Mouse (Mus musculus) gastrocnemius, postnatal 4 days (tissue): Measurements from ENCODE around the gene Cyp26c1. TPM values are rescaled to one million over a fixed set of nuclear protein-coding genes. Genes with fewer than 3 reads are reported as not detected.

Source experiments
- DNase-seq, 2 experiments: peaks; one replicate each; pipeline ENCODE4 v3.0.0; 2021 to 2022; ENCODE audit warnings: low spot score in 2 of 2, mixed read lengths in 2 of 2
- long read RNA-seq, 2 experiments: library from polyadenylated mRNA; stranded (forward); transcript quantifications; one replicate each; pipeline ENCODE4 v2.0.0; 2021
- total RNA-seq, 2 experiments: library from RNA; stranded (reverse); gene quantifications; 2 replicates each; pipeline ENCODE4 v1.2.3; 2021

Cyp26c1 gene
- total RNA-seq: under 1 TPM; 0.25 to 0.26 TPM
- long read RNA-seq, experiment 1: 0 reads
- long read RNA-seq, experiment 2: 0 reads

DNA sequence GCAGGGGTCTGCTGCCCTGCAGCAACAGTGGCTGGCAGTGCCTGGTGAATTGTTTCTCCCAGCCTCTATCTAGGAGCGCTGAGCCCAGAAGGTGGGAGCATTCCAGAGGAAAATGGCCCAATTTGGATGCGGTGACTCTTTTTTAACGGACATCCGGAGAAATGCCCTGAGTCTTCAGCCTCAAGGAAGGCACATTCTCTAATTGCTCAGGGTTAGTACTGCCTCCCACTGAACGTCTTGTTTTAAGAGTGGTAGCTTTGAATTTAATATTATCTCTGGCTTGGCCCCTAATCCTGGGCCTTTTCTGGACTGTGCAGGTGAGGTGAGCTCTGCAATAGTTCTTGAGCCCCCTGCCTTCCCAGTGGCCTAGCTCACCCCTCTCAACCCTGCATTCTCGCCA lies at the start of gene Cyp26c1:
Gene Cyp26c1 (plus strand): TSS at position 301 of the 400 bp plus-strand sequence.
- no peak for DNase-seq

- DNase-seq: no peak
These were observed 37.4 kb upstream of the Cyp26c1 start for GRCm38 (mm10) chr19:37647994-37648393.

DNA sequence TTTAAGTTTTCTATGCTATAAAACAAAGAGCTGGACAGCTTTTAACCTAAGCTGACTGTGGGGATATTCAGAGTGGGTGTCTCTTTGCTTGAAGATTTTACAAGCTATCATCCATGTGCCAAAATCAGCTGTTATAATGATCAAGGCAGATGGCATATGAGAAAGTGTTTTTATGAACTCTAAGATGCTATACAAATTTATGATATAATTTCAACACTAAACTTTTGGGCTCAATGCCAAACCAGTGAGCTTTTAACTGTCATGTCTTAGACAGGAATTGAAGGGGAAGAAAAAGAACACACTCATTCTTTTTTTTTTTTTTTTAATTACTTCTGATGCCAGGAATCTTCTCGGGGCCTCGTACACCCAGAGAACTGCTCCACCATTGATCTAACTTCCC lies 34.9 kb upstream of the Cyp26c1 start:
- no peak for DNase-seq

DNA sequence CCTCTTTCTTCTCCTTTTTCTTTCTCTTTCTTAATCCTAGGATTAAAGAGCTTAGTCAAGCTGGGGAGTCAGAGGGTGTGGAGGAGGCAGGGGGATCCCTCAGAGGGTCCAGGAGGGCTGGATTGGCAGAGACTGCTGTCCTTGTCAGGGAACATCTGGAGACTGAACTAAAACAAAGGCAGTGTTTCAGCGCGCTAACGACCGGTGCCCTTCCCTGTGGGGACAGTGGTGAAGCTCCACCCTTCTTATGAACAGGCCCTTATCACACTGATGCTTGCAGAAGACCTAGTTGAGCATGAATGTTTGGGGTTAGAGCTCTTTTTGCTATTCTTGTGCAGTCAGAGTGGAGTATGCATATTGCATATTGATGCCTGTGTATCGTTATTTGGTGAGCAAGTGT lies 31.4 kb upstream of the Cyp26c1 start:
- no peak for DNase-seq

DNA sequence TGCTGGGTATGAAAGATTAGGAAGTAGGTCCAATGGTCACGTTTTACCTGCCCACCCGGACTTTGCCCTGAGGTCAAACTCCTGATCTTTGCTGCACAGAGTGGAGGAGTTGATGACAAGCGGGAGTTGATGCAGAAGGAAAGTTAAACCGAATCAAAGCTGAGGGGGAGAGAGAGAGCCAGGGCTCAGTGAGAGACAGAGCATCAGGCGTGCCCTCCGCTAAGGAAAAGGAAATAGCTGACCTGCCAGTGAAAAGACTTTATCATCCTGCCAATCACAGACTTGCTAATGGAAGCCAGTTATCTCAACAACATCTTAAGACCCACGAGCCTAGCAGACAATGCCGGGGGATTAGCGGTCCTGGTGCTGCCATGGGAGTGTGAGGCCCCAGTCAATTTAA lies 28.9 kb upstream of the Cyp26c1 start:
- DNase-seq: no peak

- DNase-seq: no peak
These were observed 20.1 kb upstream of the Cyp26c1 start for GRCm38 (mm10) chr19:37665256-37665655.

DNA sequence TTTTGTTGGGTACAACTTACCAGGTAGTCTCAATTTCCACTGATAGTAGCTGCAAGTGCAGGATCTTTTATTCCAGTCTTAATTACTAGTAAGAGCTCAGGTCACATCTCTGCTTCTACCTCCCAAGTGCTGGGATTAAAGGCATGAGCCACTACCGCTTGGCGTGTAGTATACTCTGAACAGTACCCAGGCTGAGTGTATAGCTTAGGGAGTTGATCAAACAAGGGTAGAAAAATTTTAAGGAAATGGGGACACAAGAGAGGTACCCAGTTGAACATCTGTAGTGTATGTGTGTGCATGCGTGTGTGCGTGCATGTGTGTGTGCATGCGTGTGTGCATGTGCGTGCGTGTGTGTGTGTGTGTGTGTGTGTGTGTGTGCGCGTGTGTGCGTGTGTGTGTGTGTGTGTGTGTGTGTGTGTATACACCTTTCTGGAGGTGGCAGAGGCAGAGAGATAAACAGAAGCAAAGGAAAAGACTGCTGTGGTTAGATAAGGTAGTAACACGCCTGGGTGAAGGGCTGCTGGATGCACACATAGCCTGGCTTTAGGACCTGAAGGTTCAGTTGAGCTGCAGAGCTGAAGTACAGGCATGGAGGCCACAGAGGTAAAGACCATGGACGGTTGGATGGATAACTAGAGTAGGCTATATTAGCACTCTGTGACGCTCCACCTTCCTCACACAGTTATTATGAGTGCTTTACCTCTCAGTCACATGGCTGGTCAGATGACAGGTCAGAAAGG lies 17.4 kb upstream of the Cyp26c1 start:
- DNase-seq: no peak

DNA sequence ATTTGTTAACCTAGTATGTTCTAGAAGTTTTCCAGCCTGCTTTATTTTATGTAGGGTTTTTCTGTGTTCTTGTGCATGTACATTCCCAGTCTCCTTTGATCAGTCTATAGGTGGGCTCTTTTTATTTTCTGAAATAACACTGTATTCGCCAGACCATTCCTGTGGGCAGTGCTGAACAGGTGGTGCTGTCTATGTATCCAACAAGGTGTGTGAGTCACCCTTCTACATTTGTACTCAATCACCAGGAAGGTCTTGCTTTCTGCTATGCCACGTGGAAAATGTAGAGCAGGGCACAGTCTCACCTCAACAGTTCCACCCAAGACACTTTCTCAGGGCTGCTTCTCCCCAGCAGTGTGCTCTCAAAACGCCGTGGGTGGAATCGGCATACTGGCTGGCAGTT lies 16.7 kb upstream of the Cyp26c1 start:
- DNase-seq: no peak

DNA sequence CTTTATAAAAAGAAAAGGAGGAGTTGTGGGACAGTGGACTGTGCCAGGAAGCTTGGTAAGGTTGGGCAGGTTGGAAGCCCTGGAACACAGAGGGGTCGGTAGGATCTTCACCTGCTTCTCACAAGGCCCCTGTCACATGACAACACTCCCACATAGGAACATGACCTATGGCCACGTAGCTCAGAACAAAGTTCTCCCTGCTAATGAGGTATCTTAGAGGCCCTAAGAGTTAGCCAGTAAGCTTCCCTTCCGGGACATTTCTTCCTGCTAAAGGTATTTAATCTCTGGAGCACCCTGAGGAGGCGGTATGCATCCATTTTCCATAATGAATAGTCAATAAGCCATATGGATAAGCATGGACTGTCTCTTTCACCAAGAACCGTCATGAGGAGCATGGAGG lies 15.9 kb upstream of the Cyp26c1 start:
- DNase-seq: no peak

DNA sequence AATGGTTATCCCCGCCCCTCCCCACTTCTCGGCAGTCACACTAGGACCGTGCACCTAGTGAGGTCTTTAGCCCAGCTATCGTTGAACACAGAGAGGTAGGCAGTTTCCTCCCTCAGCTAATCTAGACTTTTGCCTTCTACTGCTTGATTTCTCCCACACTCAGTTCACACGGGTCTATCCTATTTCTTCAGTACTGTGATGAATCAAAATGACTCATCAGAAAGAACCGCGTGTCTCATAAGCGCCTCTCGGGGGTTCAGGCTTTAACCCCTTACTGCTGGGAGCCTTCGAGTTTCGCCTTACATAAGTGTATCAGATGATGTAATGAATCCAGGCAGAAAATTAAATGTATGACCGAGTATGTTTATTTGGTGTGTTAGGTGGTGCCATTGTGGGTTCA lies 12.0 kb upstream of the Cyp26c1 start:
- DNase-seq: no peak

DNA sequence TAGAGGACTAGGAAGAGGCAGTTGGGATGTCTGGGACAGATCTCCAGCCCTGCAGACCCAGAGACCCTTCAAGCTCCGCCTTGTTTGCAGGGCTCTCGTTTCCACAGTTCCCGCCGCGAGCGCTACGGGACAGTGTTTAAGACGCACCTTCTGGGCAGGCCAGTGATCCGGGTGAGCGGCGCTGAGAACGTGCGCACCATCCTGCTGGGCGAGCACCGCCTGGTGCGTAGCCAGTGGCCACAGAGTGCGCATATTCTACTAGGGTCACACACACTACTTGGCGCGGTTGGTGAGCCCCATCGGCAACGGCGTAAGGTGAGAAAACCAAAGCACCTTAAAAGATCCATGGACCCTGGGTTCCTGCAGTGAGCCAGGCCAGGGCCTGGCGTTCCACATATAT lies 966 bp downstream of the Cyp26c1 start:
- DNase-seq: no peak

DNA sequence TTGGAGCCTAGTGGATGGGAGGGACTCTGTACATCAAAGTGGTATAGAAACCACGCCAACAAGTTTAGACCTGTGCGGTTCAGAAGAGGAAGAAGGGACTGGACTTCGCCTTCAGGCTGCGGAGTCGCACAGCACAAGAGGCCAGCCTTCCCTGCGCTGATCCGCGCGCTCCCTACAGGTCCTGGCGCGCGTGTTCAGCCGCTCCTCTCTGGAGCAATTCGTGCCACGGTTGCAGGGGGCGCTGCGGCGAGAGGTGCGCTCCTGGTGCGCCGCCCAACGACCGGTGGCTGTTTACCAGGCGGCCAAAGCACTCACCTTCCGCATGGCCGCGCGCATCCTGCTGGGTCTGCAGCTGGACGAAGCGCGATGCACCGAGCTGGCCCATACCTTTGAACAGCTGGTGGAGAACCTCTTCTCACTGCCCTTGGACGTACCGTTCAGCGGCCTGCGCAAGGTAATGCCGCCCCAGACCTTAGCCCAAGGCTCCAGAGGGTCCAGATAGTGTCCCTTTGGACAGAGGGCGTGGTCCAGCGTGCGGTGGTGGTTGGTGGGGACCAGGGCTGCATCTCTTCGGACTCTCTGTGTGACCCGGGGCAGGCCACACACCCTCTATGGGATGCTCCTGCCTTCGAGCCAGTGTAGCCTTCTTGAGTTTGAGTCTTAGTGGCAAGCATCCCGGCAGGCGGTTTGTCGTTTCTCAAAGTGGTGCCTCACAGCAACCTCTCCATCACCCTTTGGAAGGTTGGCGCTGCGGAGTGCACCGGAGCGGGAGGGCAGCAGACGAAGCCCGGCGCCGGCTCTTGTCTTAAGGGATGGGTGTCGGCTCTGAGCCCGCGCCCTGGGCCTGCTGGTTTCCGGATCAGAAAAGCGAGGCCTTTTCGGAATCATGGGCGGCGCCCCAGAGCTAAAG lies 1.8 kb downstream of the Cyp26c1 start:
- no peak for DNase-seq

GRCm38 (mm10) chr19:37689478-37689877 lies 4.1 kb downstream of the Cyp26c1 start:
- DNase-seq: no peak

- DNase-seq: no peak
These were observed 5.3 kb downstream of the Cyp26c1 start for GRCm38 (mm10) chr19:37690716-37691115.

DNA sequence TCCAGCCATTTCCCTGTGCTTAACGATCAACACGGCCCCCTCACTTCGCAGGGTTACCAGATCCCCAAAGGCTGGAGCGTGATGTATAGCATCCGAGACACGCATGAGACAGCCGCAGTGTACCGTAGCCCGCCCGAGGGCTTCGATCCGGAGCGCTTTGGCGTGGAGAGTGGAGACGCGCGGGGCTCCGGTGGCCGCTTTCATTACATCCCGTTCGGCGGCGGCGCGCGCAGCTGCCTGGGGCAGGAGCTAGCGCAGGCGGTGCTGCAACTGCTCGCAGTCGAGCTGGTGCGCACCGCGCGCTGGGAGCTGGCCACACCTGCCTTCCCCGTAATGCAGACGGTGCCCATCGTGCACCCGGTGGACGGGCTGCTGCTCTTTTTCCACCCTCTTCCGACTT lies 7.5 kb downstream of the Cyp26c1 start:
- peak in 1 of 2 experiments; percentile 36 for DNase-seq

DNA sequence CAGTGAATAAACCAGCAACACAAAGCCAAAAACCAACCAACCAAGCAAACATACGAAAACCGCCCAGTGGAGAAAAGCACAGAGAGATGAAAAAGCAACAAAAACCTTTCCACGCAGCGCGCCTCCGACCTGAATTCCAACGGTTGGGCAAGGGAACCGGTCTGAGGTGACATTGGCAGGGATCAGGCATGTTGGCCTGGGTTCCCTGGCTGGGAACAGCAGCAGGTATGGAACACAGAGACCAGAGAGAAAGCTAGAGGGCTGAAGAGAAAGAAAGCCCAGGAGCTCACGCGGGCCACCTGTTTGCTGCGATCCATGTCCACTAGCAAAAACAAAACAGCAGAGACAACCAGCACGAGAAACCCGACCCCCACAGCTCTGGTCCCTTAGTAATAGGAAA lies 9.8 kb downstream of the Cyp26c1 start:
- no peak for DNase-seq

GRCm38 (mm10) chr19:37695762-37696602 lies 10.6 kb downstream of the Cyp26c1 start:
- DNase-seq: no peak

DNA sequence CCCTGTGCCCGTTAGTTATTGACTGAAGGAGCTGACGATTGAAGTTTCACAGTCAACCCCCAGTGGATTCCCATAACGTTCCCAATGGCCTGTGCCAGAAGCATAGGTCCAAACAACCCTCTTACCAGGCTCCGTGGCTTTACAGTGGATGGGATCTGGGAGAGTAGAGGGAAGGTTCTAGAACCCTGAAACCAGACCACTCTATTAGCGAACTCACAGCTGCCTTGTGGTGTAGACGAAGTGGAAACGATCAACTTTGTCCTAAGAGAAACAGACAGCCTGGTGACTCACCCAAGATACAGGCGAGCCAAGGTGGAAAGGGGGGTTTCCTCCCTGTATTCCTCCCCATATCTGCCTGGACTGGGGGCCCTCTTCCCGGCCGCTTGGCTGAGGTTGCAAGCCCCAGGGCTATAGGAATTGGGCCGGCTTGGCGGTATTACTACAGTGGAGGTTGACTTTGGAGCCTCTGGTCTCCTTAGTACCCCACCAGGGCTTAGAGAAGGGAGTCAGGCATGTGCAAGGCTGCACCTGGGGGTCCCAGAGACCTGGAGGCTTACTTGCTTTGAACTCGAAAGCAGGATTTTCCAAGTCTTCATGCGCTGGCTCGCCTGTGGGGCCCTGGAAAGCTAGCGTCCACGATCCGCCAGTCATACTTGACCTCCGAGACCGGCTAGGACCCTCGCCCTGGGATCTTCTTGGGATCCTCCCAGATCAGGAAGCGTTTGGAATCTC lies 11.4 kb downstream of the Cyp26c1 start:
- DNase-seq: no peak

DNA sequence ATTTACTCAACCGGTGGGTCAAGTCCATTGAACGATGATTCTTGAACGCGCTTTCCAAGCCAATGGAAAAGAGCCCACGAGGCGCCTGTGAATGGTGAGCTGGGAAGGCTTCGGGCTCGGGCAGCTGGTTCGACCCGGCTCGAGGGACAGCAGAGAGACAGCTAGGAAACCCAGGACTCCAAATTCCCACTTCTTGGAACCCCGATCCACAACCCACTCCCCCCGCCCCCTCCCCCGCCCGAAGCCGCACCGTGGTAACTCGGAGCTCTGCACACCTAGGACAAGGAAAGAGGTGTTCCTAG lies 11.9 kb downstream of the Cyp26c1 start:
- no peak for DNase-seq

- DNase-seq: no peak
These were observed 12.4 kb downstream of the Cyp26c1 start, which contains the start of gene Cyp26a1 for GRCm38 (mm10) chr19:37697651-37698272. Cyp26a1 (plus strand) TSS chr19:37697798.
